Mouse (Mus musculus) gastrocnemius, postnatal 4 days (tissue): ENCODE data around the gene Flnc. TPM values are rescaled to one million over a fixed set of nuclear protein-coding genes. Genes with fewer than 3 reads are reported as not detected.
"Not testable (repeated sequence)": the region's sequence is repeated elsewhere in the genome, so short reads cannot be mapped to it uniquely, and the experiment has no call there.

ENCODE experiments used
- DNase-seq, 2 experiments: peaks; one replicate each; pipeline ENCODE4 v3.0.0; 2021 to 2022; ENCODE audit warnings: low spot score in 2 of 2, mixed read lengths in 2 of 2
- long read RNA-seq, 2 experiments: library from polyadenylated mRNA; stranded (forward); transcript quantifications; one replicate each; pipeline ENCODE4 v2.0.0; 2021
- total RNA-seq, 2 experiments: library from RNA; stranded (reverse); gene quantifications; 2 replicates each; pipeline ENCODE4 v1.2.3; 2021

Flnc gene
- total RNA-seq: 100 to 1,000 TPM; 491 to 520 TPM
- long read RNA-seq, experiment 1, full-length matches to known transcripts: 15 of 167 reads
- long read RNA-seq, experiment 1, partial matches to known transcripts: 143 of 167 reads
- long read RNA-seq, experiment 1, other reads (novel, unspliced or antisense): 9 of 167 reads
- long read RNA-seq, experiment 2, full-length matches to known transcripts: 24 of 226 reads
- long read RNA-seq, experiment 2, partial matches to known transcripts: 180 of 226 reads
- long read RNA-seq, experiment 2, other reads (novel, unspliced or antisense): 22 of 226 reads

GRCm38 (mm10) chr6:29433038-29433803 lies at the start of gene Flnc:
Gene Flnc, plus strand, starts transcription at chr6:29433256.
- peak; percentile 56 to 72 for DNase-seq

GRCm38 (mm10) chr6:29388052-29388518 lies 45.0 kb upstream of the Flnc start, which contains the start of gene Opn1sw:
Gene Opn1sw, minus strand, starts transcription at chr6:29388468.
- peak in 1 of 2 experiments; percentile 14 for DNase-seq

GRCm38 (mm10) chr6:29388606-29389080 lies 44.4 kb upstream of the Flnc start:
- peak; percentile 88 to 95 for DNase-seq

DNA sequence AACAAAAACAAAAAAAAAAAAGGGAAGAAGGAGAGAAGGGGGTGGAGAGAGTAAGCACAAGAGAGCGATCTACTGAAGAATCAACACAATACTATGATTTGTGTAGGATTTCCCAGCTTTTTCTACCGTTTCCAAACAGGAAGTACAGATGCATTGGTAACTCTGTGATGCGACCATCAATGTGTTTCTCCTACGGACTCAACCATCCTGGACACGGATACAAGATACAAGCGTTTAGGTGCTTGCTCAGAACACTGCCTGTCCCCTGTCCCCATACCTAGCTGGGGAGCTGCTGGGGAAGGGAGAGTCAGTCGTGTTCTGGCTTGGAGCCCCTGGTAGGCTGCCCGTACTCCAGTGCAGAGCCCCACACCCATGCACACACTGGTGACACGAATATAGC lies 43.6 kb upstream of the Flnc start:
- no peak for DNase-seq

GRCm38 (mm10) chr6:29390500-29390899 lies 42.6 kb upstream of the Flnc start:
- not testable (repeated sequence) for DNase-seq

DNA sequence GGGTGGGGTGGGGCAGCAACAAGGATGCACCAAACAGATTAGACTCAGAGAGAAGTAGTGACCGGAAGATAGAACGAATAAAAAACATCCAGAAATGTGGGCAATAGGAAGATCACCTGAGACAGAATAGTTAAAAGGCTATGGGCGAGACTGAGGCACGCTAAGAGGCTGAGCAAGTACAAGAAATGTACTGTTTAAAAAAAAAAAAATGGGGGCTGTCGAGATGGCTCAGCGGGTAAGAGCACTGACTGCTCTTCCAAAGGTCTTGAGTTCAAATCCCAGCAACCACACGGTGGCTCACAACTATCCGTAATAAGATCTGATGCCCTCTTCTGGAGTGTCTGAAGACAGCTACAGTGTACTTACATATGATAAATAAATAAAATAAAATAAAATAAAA lies 41.8 kb upstream of the Flnc start:
- not testable (repeated sequence) for DNase-seq

GRCm38 (mm10) chr6:29391802-29392201 lies 41.3 kb upstream of the Flnc start:
- DNase-seq: no peak

GRCm38 (mm10) chr6:29394286-29394685 lies 38.8 kb upstream of the Flnc start:
- DNase-seq: no peak

GRCm38 (mm10) chr6:29395910-29396713 lies 36.9 kb upstream of the Flnc start, which contains the start of gene Ccdc136:
Gene Ccdc136, plus strand, starts transcription at chr6:29396309.
- peak; percentile 50 to 63 for DNase-seq

DNA sequence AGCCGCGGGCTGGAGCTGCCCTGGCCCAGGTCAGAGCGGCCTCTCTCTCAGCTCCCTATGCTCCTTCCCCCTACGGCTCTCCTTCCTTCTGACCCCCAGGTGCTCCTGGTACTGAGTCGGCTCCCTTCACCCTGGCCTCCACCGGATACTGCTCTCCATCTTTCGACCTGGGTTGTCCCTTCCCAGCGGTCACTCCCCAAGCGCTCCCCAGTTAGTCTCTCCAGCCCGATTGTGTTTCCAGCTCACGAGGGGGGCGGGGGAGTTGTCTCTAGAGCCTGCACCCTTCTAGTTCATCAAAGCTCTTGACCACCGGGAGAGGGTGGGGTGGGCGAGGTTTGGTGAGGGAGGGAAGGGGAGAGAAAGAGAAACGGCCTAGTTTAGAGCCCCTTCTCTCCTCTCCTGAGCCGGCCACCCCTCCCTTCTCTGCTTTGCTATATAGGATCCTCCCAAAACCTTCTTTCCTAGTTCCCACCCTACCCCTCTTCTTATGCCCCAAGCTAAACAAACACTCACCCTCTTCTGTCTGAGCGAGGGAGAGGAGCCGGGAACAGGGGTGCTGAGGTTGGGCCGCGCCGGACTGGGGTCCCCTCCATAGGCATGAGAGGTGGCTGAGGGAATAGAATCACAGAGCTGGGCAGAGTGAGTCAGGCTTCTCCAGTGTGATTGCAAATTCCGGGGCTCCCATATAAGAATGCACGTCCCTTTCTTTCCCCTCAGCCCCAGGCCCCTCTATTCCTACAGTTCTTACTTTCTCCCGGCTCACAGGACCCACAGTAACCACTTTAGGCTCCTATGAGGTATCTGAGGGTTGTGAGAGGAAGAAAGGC lies 36.1 kb upstream of the Flnc start:
- no peak for DNase-seq

DNA sequence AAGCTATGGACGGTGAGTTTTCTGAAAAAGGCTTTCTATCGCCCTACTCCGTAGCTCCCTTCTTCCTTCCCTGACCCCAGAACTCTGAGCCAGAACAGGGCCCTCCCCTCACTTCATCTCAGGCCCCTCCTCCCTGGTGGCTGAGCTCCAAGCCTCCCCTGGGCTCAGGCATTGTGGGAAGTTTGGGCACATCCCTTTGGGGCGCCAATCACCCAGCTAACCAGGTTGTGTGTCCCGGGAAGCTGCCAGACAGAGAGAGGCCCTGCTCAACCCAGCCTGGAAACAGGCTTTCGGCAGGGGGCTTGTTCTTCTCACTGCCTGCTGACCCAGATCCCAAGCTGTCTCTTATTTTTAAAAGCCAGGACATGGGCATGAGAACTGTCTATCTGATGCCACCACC lies 35.5 kb upstream of the Flnc start:
- no peak for DNase-seq

- DNase-seq: no peak
Measured at GRCm38 (mm10) chr6:29399851-29400250, 33.2 kb upstream of the Flnc start.

DNA sequence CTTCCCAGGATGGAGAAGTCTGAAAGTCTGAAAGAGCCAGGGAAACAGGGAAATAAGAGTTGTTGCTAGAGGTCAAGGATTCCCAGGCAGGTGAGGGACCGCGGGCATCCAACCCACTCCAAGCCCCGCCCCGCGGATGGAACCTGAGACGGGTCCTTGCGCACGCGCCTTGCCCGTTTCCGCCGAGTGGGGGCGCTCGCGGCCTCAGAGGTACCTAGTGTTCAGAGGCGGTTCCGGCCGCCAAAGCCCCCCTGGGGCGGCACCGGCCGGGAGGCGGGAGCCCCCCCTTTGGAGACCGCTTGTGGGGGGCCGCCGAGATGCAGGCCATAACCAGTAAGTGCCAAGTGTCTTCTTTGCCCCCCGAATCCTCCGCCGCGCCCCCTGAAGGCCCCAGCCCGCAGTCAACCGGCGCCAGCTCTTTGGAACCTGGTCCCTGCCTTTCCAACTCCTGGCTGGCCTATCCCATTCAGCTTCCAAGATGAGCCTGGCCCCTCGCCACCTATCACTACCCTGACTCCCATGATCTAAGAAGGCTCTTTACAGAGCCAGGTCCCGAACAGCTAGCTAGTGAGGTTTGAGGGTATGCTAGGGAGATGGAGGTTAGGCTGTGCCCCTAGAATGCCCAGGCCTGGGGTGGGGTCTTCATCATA lies 30.2 kb upstream of the Flnc start:
- DNase-seq: peak in 1 of 2 experiments; percentile 34

GRCm38 (mm10) chr6:29406412-29406811 lies 26.6 kb upstream of the Flnc start:
- DNase-seq: no peak

DNA sequence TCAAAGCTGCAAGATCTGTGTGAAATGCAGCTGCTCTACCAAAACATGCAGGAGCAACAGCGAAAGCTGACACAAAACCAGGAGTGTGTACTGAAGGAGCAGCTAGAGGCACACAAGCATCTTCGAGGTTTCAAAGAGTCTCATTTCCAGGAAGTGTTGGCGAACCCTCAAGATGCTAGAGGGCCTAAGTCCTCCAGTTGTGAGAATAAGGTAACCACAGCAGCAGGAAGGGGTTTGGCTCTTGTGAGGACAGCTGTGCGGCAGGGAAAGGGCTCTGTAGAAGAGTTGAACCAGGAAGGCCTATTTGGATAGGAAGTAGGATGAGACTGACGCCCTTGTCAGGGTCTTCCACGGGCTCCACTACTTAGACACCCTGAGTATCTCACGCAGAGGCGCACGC lies 17.6 kb upstream of the Flnc start:
- no peak for DNase-seq

GRCm38 (mm10) chr6:29420596-29420995 lies 12.5 kb upstream of the Flnc start:
- no peak for DNase-seq

GRCm38 (mm10) chr6:29425118-29425517 lies 7.9 kb upstream of the Flnc start:
- DNase-seq: no peak

DNA sequence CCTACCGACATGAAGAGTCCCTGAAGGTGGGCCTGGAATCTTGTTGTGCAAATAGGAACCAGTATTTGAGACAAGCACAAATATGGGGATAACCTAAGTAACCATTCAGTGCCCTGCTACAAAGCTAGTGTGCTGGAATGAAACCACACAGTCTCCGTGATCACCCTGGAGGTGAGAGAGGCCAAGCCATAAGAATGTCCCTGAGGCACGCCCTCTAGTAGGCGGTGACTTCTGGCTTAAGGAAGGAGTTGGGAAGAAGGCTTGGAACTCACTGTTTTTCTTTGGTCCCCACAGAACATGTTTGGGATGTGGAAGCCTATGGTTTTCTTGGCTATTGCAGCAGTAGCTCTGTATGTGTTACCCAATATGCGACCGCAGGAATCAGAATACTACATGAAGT lies 6.7 kb upstream of the Flnc start:
- DNase-seq: no peak

- DNase-seq: no peak
Measured at GRCm38 (mm10) chr6:29428171-29428570, 4.9 kb upstream of the Flnc start.
